Mouse (Mus musculus) neural tube, embryonic 14.5 days (tissue): ENCODE results near the gene Ftsj1. TPM values are rescaled to one million over a fixed set of nuclear protein-coding genes. Genes with fewer than 3 reads are reported as not detected.

ENCODE experiments used
- ATAC-seq: fragments of 200-750 bp; cut with Nextera tagmentation; 2 replicates; pipeline ENCODE4 v1.8.0; 2017; ENCODE audit warnings: low read depth, mild to moderate bottlenecking, moderate TSS enrichment, moderate library complexity
- H3K27ac ChIP-seq: fragments of 300-500 bp; sonication (generic); 2 replicates; pipeline ENCODE4 v1.5.1; 2014; ENCODE audit warnings: low read depth, mild to moderate bottlenecking, control low read depth, low read length, moderate library complexity, mixed read lengths
- H3K27me3 ChIP-seq: fragments of 300-500 bp; sonication (generic); 2 replicates; pipeline ENCODE4 v1.6.1; 2014; ENCODE audit warnings: low read length; ENCODE audit not compliant: control insufficient read depth, insufficient read depth
- H3K36me3 ChIP-seq: fragments of 300-500 bp; sonication (generic); 2 replicates; pipeline ENCODE4 v1.6.1; 2014; ENCODE audit warnings: low read length, mixed read lengths; ENCODE audit not compliant: control insufficient read depth, insufficient read depth
- H3K4me1 ChIP-seq: fragments of 300-500 bp; sonication (generic); 2 replicates; pipeline ENCODE4 v1.6.1; 2014; ENCODE audit warnings: low read length; ENCODE audit not compliant: control insufficient read depth, insufficient read depth
- H3K4me2 ChIP-seq: fragments of 300-500 bp; sonication (generic); 2 replicates; pipeline ENCODE4 v1.6.1; 2014; ENCODE audit warnings: mild to moderate bottlenecking, low read depth, low read length, control low read depth
- H3K4me3 ChIP-seq: fragments of 300-500 bp; sonication (generic); 2 replicates; pipeline ENCODE4 v1.5.1; 2014; ENCODE audit warnings: low read depth, low read length, control low read depth, mixed read lengths
- H3K9ac ChIP-seq: fragments of 300-500 bp; sonication (generic); replicated peaks from 2 replicates; pipeline ENCODE4 v1.6.1; 2014; ENCODE audit warnings: low read depth, mild to moderate bottlenecking, control low read depth, low read length, mixed read lengths
- H3K9me3 ChIP-seq: fragments of 300-500 bp; sonication (generic); 2 replicates; pipeline ENCODE4 v1.6.1; 2016; ENCODE audit warnings: low read length; ENCODE audit not compliant: control insufficient read depth
- WGBS: fragments of 180-500 bp; shearing (Covaris S2); extraction: QIAGEN DNeasy Blood & Tissue Kit; methylation state at CpG from one replicate; pipeline ENCODE4 v1.1.7; 2014; 5-methylcytosine and 5-hydroxymethylcytosine counted together
- polyA plus RNA-seq: library from polyadenylated mRNA; unstranded; fragments of >200 nt; fragmentation: Nextera tagmentation; extraction: Ambion mirVana; gene quantifications from 2 replicates; pipeline ENCODE4 v1.2.1, GENCODE M21; 2014

Gene Ftsj1
- polyA plus RNA-seq, 1 experiment from 2014 or later: 52.7 TPM

- WGBS: 12% methylated on average over 11 of the region's 11 CpGs
- no peak overlapping the region for H3K27ac ChIP-seq
- peak overlapping the region; percentile 64; the same call in 1 of the 2 replicates for H3K9ac ChIP-seq
- peak; percentile 15; the same call in 1 of the 2 replicates for ATAC-seq
- H3K4me1 ChIP-seq: no peaks in the 10 kb centered on the region
- peak overlapping the region; percentile 46 for H3K4me3 ChIP-seq
- H3K4me2 ChIP-seq: peak overlapping the region; percentile 52
- H3K27me3 ChIP-seq: no peaks in the 10 kb centered on the region
- no peaks in the 10 kb centered on the region for H3K9me3 ChIP-seq
- H3K36me3 ChIP-seq: no peaks in the 10 kb centered on the region
Measured at GRCm38 (mm10) chrX:8206694-8207197, 45.5 kb downstream of the Ftsj1 start.

- ATAC-seq: peak; percentile 96
- H3K27ac ChIP-seq: peak within 1 kb of the TSS; percentile 62
- H3K4me2 ChIP-seq: peak within 1 kb of the TSS; percentile 52
- no peaks in the 10 kb centered on the region for H3K27me3 ChIP-seq
- WGBS: 8% methylated on average over 32 of the region's 46 CpGs
- no peaks in the 10 kb centered on the region for H3K9me3 ChIP-seq
- no peaks in the 10 kb centered on the region for H3K36me3 ChIP-seq
- H3K4me1 ChIP-seq: no peaks in the 10 kb centered on the region
- peak within 1 kb of the TSS; percentile 64 for H3K9ac ChIP-seq
- H3K4me3 ChIP-seq: peak within 1 kb of the TSS; percentile 46
Measured at GRCm38 (mm10) chrX:8206015-8206693, 46.1 kb downstream of the Ftsj1 start, which contains the start of gene Porcn. TSS of gene Porcn (minus strand) at chrX:8206525.

GRCm38 (mm10) chrX:8205551-8205950, 46.7 kb downstream of the Ftsj1 start:
- no peaks in the 10 kb centered on the region for H3K36me3 ChIP-seq
- no peaks in the 10 kb centered on the region for H3K9me3 ChIP-seq
- H3K27ac ChIP-seq: peak overlapping the region; percentile 16
- no peaks in the 10 kb centered on the region for H3K4me1 ChIP-seq
- 38% methylated on average over 7 of the region's 7 CpGs for WGBS
- peak overlapping the region; percentile 64; the same call in 1 of the 2 replicates for H3K9ac ChIP-seq
- 0 out of 2 replicates have a peak, but pooled peaks have one; percentile 7 for ATAC-seq
- H3K27me3 ChIP-seq: no peaks in the 10 kb centered on the region
- peak overlapping the region; percentile 52 for H3K4me2 ChIP-seq
- H3K4me3 ChIP-seq: peak overlapping the region; percentile 46

GRCm38 (mm10) chrX:8205088-8205487, 47.1 kb downstream of the Ftsj1 start:
- Histone ChIP-seq H3K9me3 (no peaks in the 10 kb centered on the region), H3K27ac (no peak overlapping the region), H3K9ac (no peak overlapping the region), H3K36me3 (no peaks in the 10 kb centered on the region), H3K4me1 (no peaks in the 10 kb centered on the region), H3K27me3 (no peaks in the 10 kb centered on the region), H3K4me3 (no peak overlapping the region; the same call in 1 of the 2 replicates), H3K4me2 (peak overlapping the region; percentile 52; the same call in 1 of the 2 replicates)
- ATAC-seq: no peak
- 74% methylated on average over 4 of the region's 4 CpGs for WGBS

GRCm38 (mm10) chrX:8204076-8204475, 48.1 kb downstream of the Ftsj1 start:
- H3K9ac ChIP-seq: no peak overlapping the region
- H3K4me1 ChIP-seq: no peaks in the 10 kb centered on the region

GRCm38 (mm10) chrX:8203105-8203504, 49.1 kb downstream of the Ftsj1 start:
- WGBS: 90% methylated on average over 14 of the region's 14 CpGs
- Histone ChIP-seq H3K4me3 (no peak overlapping the region), H3K27me3 (no peaks in the 10 kb centered on the region), H3K4me2 (no peak overlapping the region), H3K9ac (no peak overlapping the region), H3K9me3 (no peaks in the 10 kb centered on the region), H3K36me3 (0 out of 2 replicates have a peak, but pooled peaks cover 4% of the 10 kb centered on the region), H3K4me1 (no peaks in the 10 kb centered on the region), H3K27ac (no peak overlapping the region)
- ATAC-seq: no peak

More at GRCm38 (mm10) chrX:8204076-8204475, 48.1 kb downstream of the Ftsj1 start:
- Histone ChIP-seq H3K4me3 (no peak overlapping the region), H3K36me3 (0 out of 2 replicates have a peak, but pooled peaks cover 2% of the 10 kb centered on the region), H3K27me3 (no peaks in the 10 kb centered on the region), H3K27ac (no peak overlapping the region), H3K9me3 (no peaks in the 10 kb centered on the region), H3K4me2 (no peak overlapping the region)
- 86% methylated on average over 10 of the region's 10 CpGs for WGBS
- no peak for ATAC-seq

GRCm38 (mm10) chrX:8193419-8193723, 58.8 kb downstream of the Ftsj1 start, which contains the start of gene Ebp:
TSS of gene Ebp (minus strand) at chrX:8193512.
- WGBS: 16% methylated on average over 10 of the region's 10 CpGs
- peak within 1 kb of the TSS; percentile 34 for H3K27ac ChIP-seq
- no peaks in the 10 kb centered on the region for H3K27me3 ChIP-seq
- peak within 1 kb of the TSS; percentile 47 for H3K4me2 ChIP-seq
- H3K9me3 ChIP-seq: no peaks in the 10 kb centered on the region
- no peaks in the 10 kb centered on the region for H3K36me3 ChIP-seq
- H3K9ac ChIP-seq: peak within 1 kb of the TSS; percentile 59
- peak; percentile 67 for ATAC-seq
- no peaks in the 10 kb centered on the region for H3K4me1 ChIP-seq
- H3K4me3 ChIP-seq: peak within 1 kb of the TSS; percentile 47

- Histone ChIP-seq H3K9me3 (no peaks in the 10 kb centered on the region), H3K36me3 (no peaks in the 10 kb centered on the region), H3K4me1 (no peaks in the 10 kb centered on the region), H3K4me3 (peak overlapping the region; percentile 47), H3K27me3 (no peaks in the 10 kb centered on the region), H3K4me2 (peak overlapping the region; percentile 47), H3K27ac (peak overlapping the region; percentile 34), H3K9ac (peak overlapping the region; percentile 59)
- ATAC-seq: peak; percentile 98
- 12% methylated on average over 38 of the region's 38 CpGs for WGBS
Measured at GRCm38 (mm10) chrX:8192640-8193418, 59.4 kb downstream of the Ftsj1 start.
